Mouse (Mus musculus) cerebellum, adult 2 months (tissue): Measurements from ENCODE around the gene Ube2m.

Source experiments
- CTCF ChIP-seq: fragments of 200-500 bp; IDR thresholded peaks from 2 replicates; pipeline ENCODE4 v1.5.1; 2011; ENCODE audit warnings: low read depth, mild to moderate bottlenecking, control low read depth, low read length, moderate library complexity, borderline replicate concordance; ENCODE audit not compliant: insufficient read depth
- POLR2A ChIP-seq: fragments of 200-500 bp; IDR thresholded peaks from 2 replicates; pipeline ENCODE4 v1.6.1; 2011; ENCODE audit warnings: low read length, control low read depth, borderline replicate concordance; ENCODE audit not compliant: insufficient read depth

GRCm38 (mm10) chr7:13031983-13032382, 6.1 kb downstream of the Ube2m start:
- TF ChIP-seq CTCF (no peak), POLR2A (no peak)
